Mouse (Mus musculus) cerebellum, adult (tissue): Measurements from ENCODE around the gene Smim24.
A peak's percentile ranks its signal among the peaks of the same experiment; 100 is the strongest.

Experiments
- ATAC-seq: cut with Nextera tagmentation; 2 replicates; pipeline ENCODE4 v1.9.2; 2017; ENCODE audit warnings: mild to moderate bottlenecking, moderate library complexity, mixed read lengths; ENCODE audit not compliant: insufficient number of reproducible peaks, low FRiP score, low TSS enrichment

Smim24 gene

GRCm38 (mm10) chr10:81389373-81389772 lies 3.5 kb upstream of the Smim24 start:
- ATAC-seq: no peak

- no peak for ATAC-seq
Measured at GRCm38 (mm10) chr10:81389801-81390677, 2.8 kb upstream of the Smim24 start.

- ATAC-seq: no peak
Measured at GRCm38 (mm10) chr10:81390678-81390965, 2.2 kb upstream of the Smim24 start.

- no peak for ATAC-seq
Measured at GRCm38 (mm10) chr10:81392270-81392669, 581 bp upstream of the Smim24 start.

DNA sequence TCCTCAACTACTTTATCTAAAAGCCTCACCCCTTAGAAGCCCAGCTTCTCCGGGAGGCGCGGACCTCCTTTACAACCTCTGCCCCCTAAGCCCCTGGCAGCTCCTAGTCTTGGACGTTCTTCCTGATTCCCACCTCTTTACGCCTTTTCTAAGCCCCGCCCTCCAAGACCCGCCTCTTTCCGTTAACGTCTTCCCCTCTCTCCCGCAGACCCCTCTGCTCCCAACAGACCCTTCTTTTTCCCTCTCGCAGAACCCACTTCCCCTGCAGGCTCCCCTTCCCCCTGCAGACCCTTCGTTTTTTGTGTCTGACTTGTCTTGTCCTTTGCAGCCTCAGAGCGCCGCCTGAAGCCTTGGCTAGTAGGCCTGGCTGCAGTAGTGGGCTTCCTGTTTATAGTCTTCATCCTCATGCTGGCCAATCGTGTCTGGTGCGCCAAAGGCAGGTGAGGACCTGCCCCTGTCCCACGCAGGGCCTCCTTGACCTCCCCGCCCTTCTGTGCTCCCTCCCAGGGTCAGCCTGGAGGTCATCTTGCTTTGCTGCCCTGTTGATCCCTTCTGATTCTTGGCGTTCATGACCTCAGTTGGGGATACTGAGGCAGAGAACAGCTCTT lies 709 bp downstream of the Smim24 start:
- no peak for ATAC-seq

DNA sequence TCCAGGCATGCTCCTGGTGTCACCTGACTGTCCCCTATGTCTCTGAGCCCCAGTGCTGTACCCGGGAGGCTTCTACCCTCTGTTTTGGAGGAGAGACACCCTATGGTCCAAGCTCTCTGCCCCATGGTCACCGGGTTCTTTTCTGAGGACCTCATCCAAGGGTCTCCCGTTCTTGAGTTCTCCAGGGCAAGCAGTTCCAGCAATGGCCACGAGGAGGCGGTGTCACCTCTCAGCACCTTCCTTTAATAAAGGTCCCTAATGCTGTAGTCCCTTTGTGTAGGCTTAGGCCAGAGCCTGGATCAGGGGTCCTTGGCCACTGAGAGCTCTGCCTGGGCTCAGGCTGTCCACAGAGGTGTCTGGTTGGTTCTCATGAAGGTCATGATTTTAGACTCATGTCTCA lies 2.3 kb downstream of the Smim24 start:
- ATAC-seq: no peak

DNA sequence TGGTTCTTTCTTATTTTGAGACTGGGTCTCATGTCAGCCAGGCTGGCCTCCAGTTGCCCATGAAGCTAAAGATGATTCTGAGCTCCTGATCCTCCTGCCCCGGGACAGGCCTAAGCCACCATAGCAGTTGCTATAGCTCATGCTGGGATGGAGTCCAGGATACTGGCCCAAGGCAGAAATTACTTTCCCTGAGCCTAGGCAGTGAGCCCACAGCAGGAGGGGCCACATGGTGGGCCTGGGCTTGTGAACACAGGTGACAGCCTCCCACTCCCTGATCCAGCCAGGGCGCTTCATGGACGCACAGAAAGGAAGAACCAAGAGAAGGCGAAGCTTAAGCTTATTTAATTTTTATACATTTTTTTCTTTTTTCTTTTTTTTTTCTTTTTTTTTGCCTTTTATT lies 3.0 kb downstream of the Smim24 start:
- no peak for ATAC-seq

DNA sequence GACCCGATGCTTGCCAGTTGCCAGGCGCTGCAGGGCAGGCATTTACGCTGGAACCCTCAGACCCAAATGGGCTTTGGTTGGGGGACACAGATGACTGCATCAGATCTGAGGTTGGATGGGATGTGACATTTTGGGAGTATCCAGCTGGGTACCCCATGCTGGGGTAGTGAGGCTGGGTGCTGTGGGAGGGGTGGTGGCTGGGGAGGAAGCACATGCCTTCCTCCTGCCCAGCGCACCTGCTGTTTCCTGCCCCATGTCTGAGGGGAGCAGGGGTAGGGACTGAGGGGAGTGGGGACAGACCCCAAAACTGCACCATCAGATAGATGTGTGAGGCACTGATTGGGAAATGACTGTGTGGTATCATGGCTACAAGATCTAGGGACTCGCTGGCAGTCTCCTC lies 3.9 kb downstream of the Smim24 start:
- ATAC-seq: no peak

- ATAC-seq: no peak
Measured at GRCm38 (mm10) chr10:81399296-81399695, 6.4 kb downstream of the Smim24 start.

- ATAC-seq: no peak
Measured at GRCm38 (mm10) chr10:81399798-81400308, 7.0 kb downstream of the Smim24 start.

- ATAC-seq: peak; percentile 57; the same call in 1 of the 2 replicates
Measured at GRCm38 (mm10) chr10:81400371-81401204, 7.7 kb downstream of the Smim24 start.

DNA sequence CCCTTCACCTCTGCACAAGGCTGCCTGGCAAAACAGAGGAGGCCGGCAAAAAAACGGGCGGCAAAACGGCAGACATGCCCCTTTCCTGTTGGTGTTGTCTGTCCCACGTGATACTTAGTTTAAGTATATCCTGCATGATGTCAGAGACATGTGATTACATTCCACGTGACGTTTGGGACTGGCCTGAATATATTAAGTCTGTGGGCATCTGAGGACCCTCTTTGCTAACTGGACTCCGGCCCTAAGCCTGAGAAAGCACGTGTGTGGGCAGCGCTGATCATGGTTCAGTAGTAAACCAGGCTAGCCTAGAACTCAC lies 8.3 kb downstream of the Smim24 start:
- no peak for ATAC-seq

- ATAC-seq: no peak
Measured at GRCm38 (mm10) chr10:81401521-81402226, 8.8 kb downstream of the Smim24 start.

- no peak for ATAC-seq
Measured at GRCm38 (mm10) chr10:81402227-81402765, 9.4 kb downstream of the Smim24 start.

- ATAC-seq: no peak
Measured at GRCm38 (mm10) chr10:81403511-81403910, 10.7 kb downstream of the Smim24 start.

- ATAC-seq: no peak
Measured at GRCm38 (mm10) chr10:81404082-81404481, 11.2 kb downstream of the Smim24 start.

- ATAC-seq: no peak
Measured at GRCm38 (mm10) chr10:81404720-81405119, 11.9 kb downstream of the Smim24 start.

GRCm38 (mm10) chr10:81405588-81406201 lies 12.8 kb downstream of the Smim24 start:
- no peak for ATAC-seq

DNA sequence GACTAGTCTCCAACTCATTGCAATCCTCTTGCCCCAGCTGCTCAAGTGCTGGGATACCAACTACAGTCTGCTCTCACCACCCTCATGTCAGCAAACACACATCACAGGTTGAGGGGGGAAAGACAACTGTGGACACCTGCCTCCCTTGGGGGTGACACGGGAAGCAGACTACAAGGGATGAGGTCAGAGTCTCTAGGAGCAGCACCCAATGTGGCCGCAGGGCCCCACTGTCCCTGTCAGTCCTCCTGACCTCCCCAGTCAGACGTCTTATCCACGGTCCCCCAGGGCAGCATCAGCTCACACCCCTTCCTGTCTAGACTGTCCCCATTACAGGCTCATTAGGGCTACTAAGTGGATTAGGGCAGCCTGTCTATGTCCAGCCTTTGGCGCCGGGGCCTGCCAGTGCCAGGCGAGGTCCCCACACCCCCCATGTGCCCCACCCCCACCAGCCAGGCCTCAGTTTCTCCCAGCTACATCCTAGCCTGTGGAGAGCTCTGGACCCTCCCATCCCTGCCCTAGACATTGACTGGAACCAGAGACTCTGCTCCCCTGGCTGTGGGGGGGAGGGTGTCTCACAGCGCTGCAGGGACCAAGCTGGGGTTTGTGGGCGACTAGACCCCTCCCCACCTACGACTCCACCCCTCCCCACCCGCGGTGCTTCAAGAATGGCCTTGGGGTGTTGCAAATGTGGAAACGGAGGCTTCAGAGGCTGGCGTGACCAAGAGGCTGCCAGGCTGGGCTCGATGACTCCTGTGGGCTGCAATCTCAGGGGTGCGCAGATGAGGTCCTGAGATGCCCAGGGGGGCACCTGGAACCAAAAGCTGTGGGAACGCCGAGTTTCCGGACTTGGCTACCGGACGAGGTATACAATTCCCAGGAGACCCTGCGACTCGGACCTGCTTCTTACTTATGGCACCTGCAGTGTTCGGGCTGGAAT lies 13.9 kb downstream of the Smim24 start:
- ATAC-seq: no peak
